Comparison of ENCODE assay signal across 24 mouse cellular contexts in the genomic region with DNA sequence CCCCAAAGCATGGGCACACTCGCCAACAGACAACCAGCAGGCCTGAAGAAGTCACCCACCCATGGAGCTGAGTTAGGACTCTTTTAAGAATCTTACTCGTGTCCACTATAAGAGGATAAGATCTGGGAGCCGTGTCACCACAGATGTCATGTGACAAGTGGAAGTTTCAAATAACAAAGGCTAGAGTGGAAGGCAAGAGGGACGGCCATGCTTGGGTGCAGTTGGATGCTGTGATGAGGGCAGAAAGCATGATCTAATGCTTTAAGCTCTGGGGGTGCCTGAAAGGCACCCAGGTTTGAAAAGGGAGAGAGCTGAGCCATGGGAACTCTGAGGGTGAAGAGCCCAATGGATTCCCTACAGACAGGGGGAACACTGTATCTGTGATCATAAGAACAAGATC.
"Had no signal": no experiment of that assay in that cellular context is flagged by ENCODE, and none has a peak within 500 bp of the region (broad histone marks: within the 10 kb centered on the region; RNA-seq: fewer than 3 reads in every experiment).

No protein-coding gene starts in this region.

- H3K4me2 ChIP-seq: heart, embryonic 12.5 days; hindbrain, embryonic 12.5 days; hindbrain, embryonic 14.5 days; intestine, embryonic 15.5 days; limb, embryonic 13.5 days; limb, embryonic 15.5 days; liver, embryonic 12.5 days had no signal

- H3K36me3 ChIP-seq: heart, embryonic 10.5 days; heart, embryonic 12.5 days; hindbrain, embryonic 10.5 days; intestine, embryonic 15.5 days; limb, embryonic 13.5 days; limb, embryonic 15.5 days; liver, embryonic 12.5 days had no signal

- H3K27ac ChIP-seq: gastrocnemius, adult 2 months; heart, embryonic 10.5 days; hindbrain, embryonic 10.5 days; hindbrain, embryonic 12.5 days; hindbrain, embryonic 14.5 days; intestine, embryonic 15.5 days; layer of hippocampus, adult 2 months; left cerebral cortex, adult 2 months; limb, embryonic 13.5 days; limb, embryonic 15.5 days; liver, embryonic 12.5 days; liver, embryonic 14.5 days had no signal

- H3K4me3 ChIP-seq: gastrocnemius, adult 2 months; heart, embryonic 10.5 days; heart, embryonic 12.5 days; hindbrain, embryonic 10.5 days; hindbrain, embryonic 12.5 days; intestine, embryonic 15.5 days; layer of hippocampus, adult 2 months; left cerebral cortex, adult 2 months; limb, embryonic 13.5 days; limb, embryonic 15.5 days; liver, embryonic 12.5 days had no signal

- DNase-seq: gastrocnemius, adult 2 months; gastrocnemius, postnatal 10 days; gastrocnemius, postnatal 25 days; heart, adult 18-20 months; heart, postnatal 10 days; heart, postnatal 4 days; kidney, adult 18-20 months; kidney, postnatal 10 days; kidney, postnatal 36 days had no signal

- H3K9ac ChIP-seq: heart, embryonic 12.5 days; hindbrain, embryonic 12.5 days; hindbrain, embryonic 14.5 days; intestine, embryonic 15.5 days; limb, embryonic 13.5 days; limb, embryonic 15.5 days; liver, embryonic 12.5 days; liver, embryonic 14.5 days had no signal

- H3K9me3 ChIP-seq: heart, embryonic 10.5 days; heart, embryonic 12.5 days; hindbrain, embryonic 10.5 days; hindbrain, embryonic 12.5 days; intestine, embryonic 15.5 days; limb, embryonic 13.5 days; limb, embryonic 15.5 days; liver, embryonic 12.5 days had no signal

- H3K4me1 ChIP-seq: intestine, embryonic 15.5 days; liver, embryonic 12.5 days had no signal

- H3K27me3 ChIP-seq: hindbrain, embryonic 12.5 days; intestine, embryonic 15.5 days; limb, embryonic 13.5 days; limb, embryonic 15.5 days; liver, embryonic 12.5 days had no signal

- ATAC-seq: hindbrain, embryonic 16.5 days; inflammation-experienced regulatory T-cells, adult 6 months; intestine, embryonic 15.5 days; intestine, postnatal 0 days; liver, embryonic 12.5 days had no signal
